Mouse (Mus musculus) liver, adult 2 months (tissue): ENCODE data around the gene Syce2.

ENCODE experiments used
- CTCF ChIP-seq: fragments of 200-500 bp; IDR thresholded peaks from 2 replicates; pipeline ENCODE4 v1.5.1; 2011; ENCODE audit warnings: low read depth, low read length, control low read depth
- POLR2A ChIP-seq: fragments of 200-500 bp; IDR thresholded peaks from 2 replicates; pipeline ENCODE4 v1.6.1; 2011; ENCODE audit warnings: low read length, control low read depth; ENCODE audit not compliant: insufficient read depth; ENCODE audit errors: extremely low read depth

DNA sequence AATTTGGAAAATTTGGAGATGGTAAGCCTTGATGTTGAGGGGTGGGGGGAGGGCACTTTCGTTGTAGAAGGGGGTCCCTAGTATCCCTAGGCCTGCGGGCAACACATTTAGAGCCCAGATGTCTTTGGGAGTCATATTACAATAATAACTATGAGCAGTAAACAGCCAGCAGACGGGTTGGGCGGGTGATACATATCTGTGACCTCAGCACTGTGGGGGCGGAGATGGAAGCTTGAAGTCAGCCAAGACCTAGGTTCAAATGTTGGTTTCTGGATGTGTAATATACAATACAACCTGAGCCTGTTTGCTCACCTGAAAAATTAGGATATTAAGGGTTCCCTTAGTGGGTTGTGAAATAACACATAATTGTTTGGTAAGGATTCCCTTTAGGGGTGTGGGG, 38.0 kb downstream of the Syce2 start:
- TF ChIP-seq CTCF (no peak), POLR2A (no peak)
